Mouse (Mus musculus) forebrain, embryonic 15.5 days (tissue): Measurements from ENCODE around the gene H2-M5. TPM values are rescaled to one million over a fixed set of nuclear protein-coding genes. Genes with fewer than 3 reads are reported as not detected.

Source experiments
- ATAC-seq: fragments of 200-750 bp; cut with Nextera tagmentation; replicated peaks from 2 replicates; pipeline ENCODE4 v1.8.0; 2017; ENCODE audit warnings: mild to moderate bottlenecking, moderate TSS enrichment, moderate library complexity
- H3K27ac ChIP-seq: fragments of 300-500 bp; sonication (generic); replicated peaks from 2 replicates; pipeline ENCODE4 v1.5.1; 2015; ENCODE audit warnings: mild to moderate bottlenecking, inconsistent platforms
- H3K27me3 ChIP-seq: fragments of 300-500 bp; sonication (generic); 2 replicates; pipeline ENCODE4 v1.6.1; 2015; ENCODE audit warnings: inconsistent platforms
- H3K36me3 ChIP-seq: fragments of 300-500 bp; sonication (generic); 2 replicates; pipeline ENCODE4 v1.6.1; 2015; ENCODE audit warnings: mild to moderate bottlenecking, inconsistent platforms
- H3K4me1 ChIP-seq: fragments of 300-500 bp; sonication (generic); 2 replicates; pipeline ENCODE4 v1.6.1; 2015; ENCODE audit warnings: inconsistent platforms
- H3K4me2 ChIP-seq: fragments of 300-500 bp; sonication (generic); replicated peaks from 2 replicates; pipeline ENCODE4 v1.6.1; 2015; ENCODE audit warnings: mild to moderate bottlenecking, inconsistent platforms
- H3K4me3 ChIP-seq: fragments of 300-500 bp; sonication (generic); 2 replicates; pipeline ENCODE4 v1.5.1; 2015; ENCODE audit warnings: mild to moderate bottlenecking, inconsistent platforms
- H3K9ac ChIP-seq: fragments of 300-500 bp; sonication (generic); replicated peaks from 2 replicates; pipeline ENCODE4 v1.6.1; 2015; ENCODE audit warnings: mild to moderate bottlenecking, inconsistent platforms
- H3K9me3 ChIP-seq: fragments of 300-500 bp; sonication (generic); 2 replicates; pipeline ENCODE4 v1.6.1; 2016; ENCODE audit warnings: inconsistent platforms
- WGBS: fragments of 180-500 bp; shearing (Covaris S2); methylation state at CpG from one replicate; pipeline ENCODE4 v1.1.7; 2015; ENCODE audit warnings: mixed read lengths; 5-methylcytosine and 5-hydroxymethylcytosine counted together
- polyA plus RNA-seq: library from polyadenylated mRNA; unstranded; fragments of >200 nt; fragmentation: Nextera tagmentation; extraction: Ambion mirVana; gene quantifications from 2 replicates; pipeline ENCODE4 v1.2.1, GENCODE M21; 2015

H2-M5 gene
- polyA plus RNA-seq, 1 experiment from 2014 or later, result 2.0 TPM

- H3K4me3 ChIP-seq, result peak overlapping the region; percentile 53
- H3K36me3 ChIP-seq, result peaks cover 12% of the 10 kb centered on the region; the same call in 1 of the 2 replicates
- ATAC-seq, result no peak; the same call in 1 of the 2 replicates
- peak overlapping the region; percentile 72 for H3K4me2 ChIP-seq
- peaks cover 20% of the 10 kb centered on the region for H3K4me1 ChIP-seq
- 7% methylated on average over 12 of the region's 12 CpGs for WGBS
- no peaks in the 10 kb centered on the region for H3K9me3 ChIP-seq
- peak overlapping the region; percentile 73 for H3K27ac ChIP-seq
- H3K9ac ChIP-seq, result peak overlapping the region; percentile 70
- H3K27me3 ChIP-seq, result no peaks in the 10 kb centered on the region
Observed at GRCm38 (mm10) chr17:36958884-36959283, 30.5 kb downstream of the H2-M5 start.

- H3K27ac ChIP-seq, result peak within 1 kb of the TSS; percentile 73
- H3K36me3 ChIP-seq, result peaks cover 12% of the 10 kb centered on the region; the same call in 1 of the 2 replicates
- peak; percentile 98 for ATAC-seq
- peaks cover 20% of the 10 kb centered on the region for H3K4me1 ChIP-seq
- no peaks in the 10 kb centered on the region for H3K9me3 ChIP-seq
- H3K4me2 ChIP-seq, result peak within 1 kb of the TSS; percentile 72
- under 1% methylated on average over 46 of the region's 46 CpGs for WGBS
- peak within 1 kb of the TSS; percentile 53 for H3K4me3 ChIP-seq
- H3K27me3 ChIP-seq, result no peaks in the 10 kb centered on the region
- H3K9ac ChIP-seq, result peak within 1 kb of the TSS; percentile 70
Observed at GRCm38 (mm10) chr17:36957999-36958743, 31.2 kb downstream of the H2-M5 start, which contains the start of the genes Znrd1 and Znrd1as. Gene Znrd1 (minus strand): TSS chr17:36958559. Gene Znrd1as (plus strand): TSS chr17:36958592.

DNA sequence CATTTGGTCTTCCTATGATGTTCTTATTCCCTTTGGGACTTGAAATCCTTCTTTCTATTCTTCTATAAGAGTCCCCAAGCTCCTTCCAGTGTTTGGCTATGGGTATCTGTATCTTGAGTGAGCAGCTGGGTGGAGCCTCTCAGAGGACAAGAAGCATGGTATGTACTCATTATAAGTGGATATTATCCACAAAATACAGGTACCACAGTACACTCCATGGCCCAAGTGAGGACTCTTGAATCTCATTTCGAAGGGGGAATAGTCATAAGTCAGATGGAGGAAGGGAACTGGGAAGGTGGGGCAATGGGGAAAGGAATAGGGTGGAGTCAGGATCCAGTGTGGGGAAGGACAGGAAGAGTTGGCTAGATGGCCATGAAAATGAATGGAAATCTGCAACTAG lies 36.3 kb downstream of the H2-M5 start:
- Histone ChIP-seq H3K27ac (no peak overlapping the region), H3K4me3 (no peak overlapping the region), H3K27me3 (no peaks in the 10 kb centered on the region), H3K36me3 (peaks cover 22% of the 10 kb centered on the region; the same call in 1 of the 2 replicates), H3K4me2 (no peak overlapping the region), H3K4me1 (peaks cover 22% of the 10 kb centered on the region), H3K9me3 (no peaks in the 10 kb centered on the region), H3K9ac (no peak overlapping the region)
- no peak for ATAC-seq
- WGBS, result 95% methylated on average over 1 of the region's 1 CpGs

DNA sequence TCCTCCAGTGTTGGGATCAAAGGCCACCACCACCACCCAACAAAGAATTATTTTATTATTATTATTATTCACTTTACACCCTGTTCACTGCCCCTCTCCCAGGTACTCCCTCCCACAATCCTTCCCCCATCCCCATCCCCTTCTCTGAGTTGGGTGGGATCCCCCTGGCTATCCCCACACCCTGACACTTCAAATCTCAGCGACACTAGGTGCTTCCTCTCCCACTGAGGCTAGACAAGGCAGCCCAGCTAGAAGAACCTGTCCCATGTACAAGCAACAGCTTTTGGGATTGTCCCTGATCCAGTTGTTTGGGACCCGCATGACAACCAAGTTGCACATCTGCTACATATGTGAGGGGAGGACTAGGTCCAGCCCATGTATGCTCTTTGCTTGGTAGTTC lies 36.7 kb downstream of the H2-M5 start:
- no peak overlapping the region for H3K4me2 ChIP-seq
- 91% methylated on average over 2 of the region's 2 CpGs for WGBS
- no peaks in the 10 kb centered on the region for H3K9me3 ChIP-seq
- peaks cover 21% of the 10 kb centered on the region for H3K4me1 ChIP-seq
- H3K4me3 ChIP-seq, result no peak overlapping the region
- no peak overlapping the region for H3K9ac ChIP-seq
- no peak overlapping the region for H3K27ac ChIP-seq
- peaks cover 22% of the 10 kb centered on the region; the same call in 1 of the 2 replicates for H3K36me3 ChIP-seq
- no peaks in the 10 kb centered on the region for H3K27me3 ChIP-seq
- ATAC-seq, result no peak

DNA sequence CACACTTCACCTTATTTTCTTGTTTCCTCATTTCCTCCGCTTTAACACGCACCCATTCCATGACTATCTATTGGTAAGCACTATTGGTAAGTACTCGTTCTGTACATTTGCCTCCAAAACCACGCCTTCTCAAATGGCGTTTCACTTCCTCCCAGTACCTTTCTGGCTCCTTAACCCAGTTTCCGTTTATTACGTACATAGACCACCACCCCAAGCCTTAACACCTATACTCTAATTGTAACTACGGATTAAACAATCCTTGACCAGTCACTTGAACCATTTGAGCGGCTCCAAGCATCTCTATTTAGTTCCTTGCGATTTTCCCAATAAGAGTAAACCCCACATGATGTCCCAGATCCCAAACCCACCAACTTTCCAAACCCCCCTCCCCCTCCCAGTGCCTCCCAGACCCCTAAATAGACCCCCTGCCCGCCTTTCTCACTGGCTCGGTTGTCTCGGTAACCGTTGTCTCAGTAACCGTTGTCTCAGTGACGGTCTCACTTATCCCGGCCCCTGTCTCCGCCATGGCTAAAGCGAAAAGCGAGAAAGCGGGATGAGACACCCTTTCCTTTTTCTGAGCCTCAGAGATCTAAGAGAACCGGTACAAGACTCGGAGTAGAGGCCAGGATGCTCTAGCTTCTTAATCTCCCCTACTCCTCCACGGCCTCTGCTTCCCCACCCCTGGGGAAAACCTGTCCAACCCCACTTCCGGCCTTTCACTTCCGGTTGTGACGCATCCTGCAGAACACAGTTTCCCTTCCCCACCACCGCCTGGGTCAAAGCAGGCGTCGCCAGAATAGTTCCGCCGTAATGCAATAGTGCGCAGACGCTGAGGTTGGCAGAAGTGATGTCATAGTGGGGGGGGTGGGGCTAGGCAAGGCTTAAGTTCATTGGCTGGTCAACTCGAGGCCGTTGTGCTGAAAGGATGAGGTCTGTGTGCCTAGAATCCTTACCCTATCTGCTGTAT lies 38.1 kb downstream of the H2-M5 start, which contains the start of gene Ppp1r11:
Gene Ppp1r11 (minus strand): TSS at position 761 of the 967 bp plus-strand sequence.
- peak within 1 kb of the TSS; percentile 71 for H3K9ac ChIP-seq
- peak within 1 kb of the TSS; percentile 89 for H3K27ac ChIP-seq
- peak within 1 kb of the TSS; percentile 58 for H3K4me2 ChIP-seq
- no peaks in the 10 kb centered on the region for H3K9me3 ChIP-seq
- WGBS, result 1% methylated on average over 36 of the region's 36 CpGs
- peaks cover 23% of the 10 kb centered on the region for H3K4me1 ChIP-seq
- H3K27me3 ChIP-seq, result no peaks in the 10 kb centered on the region
- peak; percentile 97 for ATAC-seq
- peak within 1 kb of the TSS; percentile 69 for H3K4me3 ChIP-seq
- H3K36me3 ChIP-seq, result peaks cover 15% of the 10 kb centered on the region; the same call in 1 of the 2 replicates

GRCm38 (mm10) chr17:36949265-36949664 lies 40.1 kb downstream of the H2-M5 start:
- no peak for ATAC-seq
- Histone ChIP-seq H3K9ac (no peak overlapping the region), H3K36me3 (peaks cover 10% of the 10 kb centered on the region; the same call in 1 of the 2 replicates), H3K27me3 (peaks cover 18% of the 10 kb centered on the region), H3K4me2 (no peak overlapping the region), H3K4me3 (no peak overlapping the region), H3K9me3 (no peaks in the 10 kb centered on the region), H3K4me1 (peaks cover 24% of the 10 kb centered on the region), H3K27ac (no peak overlapping the region)
- WGBS, result 95% methylated on average over 8 of the region's 8 CpGs

GRCm38 (mm10) chr17:36948286-36948685 lies 41.1 kb downstream of the H2-M5 start:
- 100% methylated on average over 1 of the region's 1 CpGs for WGBS
- Histone ChIP-seq H3K4me1 (peaks cover 25% of the 10 kb centered on the region), H3K4me2 (no peak overlapping the region), H3K27me3 (peaks cover 27% of the 10 kb centered on the region), H3K36me3 (peaks cover 10% of the 10 kb centered on the region; the same call in 1 of the 2 replicates), H3K27ac (no peak overlapping the region), H3K9ac (no peak overlapping the region), H3K9me3 (no peaks in the 10 kb centered on the region), H3K4me3 (no peak overlapping the region)
- no peak for ATAC-seq

- Histone ChIP-seq H3K4me2 (peak overlapping the region; percentile 96), H3K4me3 (peak overlapping the region; percentile 49), H3K4me1 (peaks cover 36% of the 10 kb centered on the region), H3K36me3 (peaks cover 10% of the 10 kb centered on the region; the same call in 1 of the 2 replicates), H3K27ac (peak overlapping the region; percentile 46), H3K27me3 (peaks cover 38% of the 10 kb centered on the region), H3K9me3 (no peaks in the 10 kb centered on the region), H3K9ac (peak overlapping the region; percentile 70)
- WGBS, result under 1% methylated on average over 62 of the region's 62 CpGs
- ATAC-seq, result peak; percentile 52
Observed at GRCm38 (mm10) chr17:36947051-36947819, 42.1 kb downstream of the H2-M5 start.

DNA sequence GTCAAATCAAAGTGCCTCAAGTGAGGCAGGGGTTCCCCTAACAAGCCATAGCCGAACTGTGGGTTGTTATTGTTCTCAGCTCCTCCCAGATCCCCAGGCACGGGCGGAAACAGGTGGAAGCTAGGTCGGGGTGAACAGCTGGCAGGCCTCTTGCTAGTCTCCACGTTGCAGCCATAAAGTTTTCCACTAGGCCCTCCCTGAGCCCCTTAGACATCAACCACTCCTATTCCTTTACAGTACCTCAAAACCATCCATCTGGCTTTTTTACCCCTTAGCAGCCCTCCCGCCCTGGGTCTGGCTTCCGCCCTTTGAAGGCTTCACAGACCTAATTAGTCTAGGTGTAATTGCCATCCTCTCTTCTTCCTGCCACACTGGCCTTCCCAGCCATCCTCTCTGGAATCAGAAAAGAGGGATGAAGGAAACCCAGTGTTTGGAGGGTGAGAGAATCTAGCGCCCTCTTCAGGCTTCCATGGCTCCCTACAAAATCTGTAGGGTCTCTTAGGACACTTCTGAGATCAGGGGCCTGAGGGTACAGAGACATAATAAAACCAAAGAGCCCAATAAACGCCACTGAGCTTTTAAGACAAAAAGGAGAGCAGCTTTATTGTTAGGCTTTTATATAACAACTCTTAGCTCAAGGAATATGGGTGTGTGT lies 45.1 kb downstream of the H2-M5 start:
- H3K4me3 ChIP-seq, result no peak overlapping the region
- no peak for ATAC-seq
- WGBS, result 17% methylated on average over 9 of the region's 9 CpGs
- peaks cover 26% of the 10 kb centered on the region for H3K4me1 ChIP-seq
- H3K27me3 ChIP-seq, result peaks cover 54% of the 10 kb centered on the region
- peaks cover 9% of the 10 kb centered on the region; the same call in 1 of the 2 replicates for H3K36me3 ChIP-seq
- no peaks in the 10 kb centered on the region for H3K9me3 ChIP-seq
- H3K9ac ChIP-seq, result no peak overlapping the region
- no peak overlapping the region for H3K4me2 ChIP-seq
- H3K27ac ChIP-seq, result no peak overlapping the region

GRCm38 (mm10) chr17:36943691-36944090 lies 45.6 kb downstream of the H2-M5 start:
- Histone ChIP-seq H3K4me2 (0 out of 2 replicates have a peak overlapping the region, but pooled peaks have one; percentile 63), H3K9ac (peak overlapping the region; percentile 42; the same call in 1 of the 2 replicates), H3K4me3 (no peak overlapping the region), H3K36me3 (peaks cover 4% of the 10 kb centered on the region; the same call in 1 of the 2 replicates), H3K9me3 (no peaks in the 10 kb centered on the region), H3K27me3 (peaks cover 56% of the 10 kb centered on the region), H3K27ac (no peak overlapping the region), H3K4me1 (peaks cover 26% of the 10 kb centered on the region)
- WGBS, result 27% methylated on average over 5 of the region's 5 CpGs
- no peak for ATAC-seq
